Mouse (Mus musculus): Measurements from ENCODE around the gene Olfr1392. TPM values are rescaled to one million over a fixed set of nuclear protein-coding genes. Genes with fewer than 3 reads are reported as not detected.

The Olfr1392 gene
- polyA plus RNA-seq, 1 experiment from 2014 or later: not detected

- peaks cover 25% of the 10 kb centered on the region for H3K36me3 ChIP-seq
- H3K4me1 ChIP-seq: no peaks in the 10 kb centered on the region
- H3K27ac ChIP-seq: no peak overlapping the region
- ATAC-seq (ENCODE audit: low FRiP score, low read depth): no peak
- H3K9ac ChIP-seq: no peak overlapping the region
- H3K4me2 ChIP-seq (replicated peaks): no peak overlapping the region
- 90% methylated on average over 1 of the region's 1 CpGs for WGBS
- H3K9me3 ChIP-seq: no peaks in the 10 kb centered on the region
- no peaks in the 10 kb centered on the region for H3K27me3 ChIP-seq (replicated peaks)
- H3K4me3 ChIP-seq: no peak overlapping the region
Measured at GRCm38 (mm10) chr11:49259829-49260228, 25.3 kb upstream of the Olfr1392 start.

- Histone ChIP-seq H3K4me3 (no peak overlapping the region), H3K27me3 (replicated peaks) (no peaks in the 10 kb centered on the region), H3K9me3 (no peaks in the 10 kb centered on the region), H3K4me1 (no peaks in the 10 kb centered on the region), H3K36me3 (peaks cover 23% of the 10 kb centered on the region), H3K9ac (no peak overlapping the region), H3K27ac (no peak overlapping the region), H3K4me2 (replicated peaks) (no peak overlapping the region)
- no peak for ATAC-seq (ENCODE audit: low FRiP score, low read depth)
- WGBS: 95% methylated on average over 21 of the region's 21 CpGs
Measured at GRCm38 (mm10) chr11:49260598-49261312, 24.3 kb upstream of the Olfr1392 start.

- WGBS: 96% methylated on average over 14 of the region's 14 CpGs
- Histone ChIP-seq H3K4me3 (no peak overlapping the region), H3K4me2 (replicated peaks) (no peak overlapping the region), H3K4me1 (no peaks in the 10 kb centered on the region), H3K27ac (no peak overlapping the region), H3K27me3 (replicated peaks) (no peaks in the 10 kb centered on the region), H3K9me3 (no peaks in the 10 kb centered on the region), H3K9ac (no peak overlapping the region), H3K36me3 (peaks cover 23% of the 10 kb centered on the region)
- ATAC-seq (ENCODE audit: low FRiP score, low read depth): no peak
Measured at GRCm38 (mm10) chr11:49261313-49261855, 23.7 kb upstream of the Olfr1392 start.

GRCm38 (mm10) chr11:49262286-49262685, 22.8 kb upstream of the Olfr1392 start:
- no peak for ATAC-seq (ENCODE audit: low FRiP score, low read depth)

GRCm38 (mm10) chr11:49263149-49263548, 21.9 kb upstream of the Olfr1392 start:
- no peaks in the 10 kb centered on the region for H3K4me1 ChIP-seq
- peaks cover 23% of the 10 kb centered on the region for H3K36me3 ChIP-seq
- H3K27ac ChIP-seq: no peak overlapping the region
- ATAC-seq (ENCODE audit: low FRiP score, low read depth): no peak
- H3K4me3 ChIP-seq: no peak overlapping the region
- H3K9ac ChIP-seq: no peak overlapping the region
- H3K4me2 ChIP-seq (replicated peaks): no peak overlapping the region
- H3K27me3 ChIP-seq (replicated peaks): no peaks in the 10 kb centered on the region
- 97% methylated on average over 6 of the region's 6 CpGs for WGBS
- no peaks in the 10 kb centered on the region for H3K9me3 ChIP-seq

More at GRCm38 (mm10) chr11:49262286-49262685, 22.8 kb upstream of the Olfr1392 start:
- H3K9ac ChIP-seq: 0 out of 2 replicates have a peak overlapping the region, but pooled peaks have one; percentile 26
- peaks cover 23% of the 10 kb centered on the region for H3K36me3 ChIP-seq
- H3K4me2 ChIP-seq (replicated peaks): no peak overlapping the region
- H3K4me3 ChIP-seq: no peak overlapping the region
- no peak overlapping the region for H3K27ac ChIP-seq
- H3K9me3 ChIP-seq: no peaks in the 10 kb centered on the region
- 95% methylated on average over 5 of the region's 5 CpGs for WGBS
- no peaks in the 10 kb centered on the region for H3K4me1 ChIP-seq
- no peaks in the 10 kb centered on the region for H3K27me3 ChIP-seq (replicated peaks)

- Histone ChIP-seq H3K36me3 (peaks cover 23% of the 10 kb centered on the region), H3K4me1 (no peaks in the 10 kb centered on the region), H3K9ac (no peak overlapping the region), H3K27me3 (replicated peaks) (no peaks in the 10 kb centered on the region), H3K9me3 (no peaks in the 10 kb centered on the region), H3K27ac (no peak overlapping the region), H3K4me3 (no peak overlapping the region), H3K4me2 (replicated peaks) (no peak overlapping the region)
- ATAC-seq (ENCODE audit: low FRiP score, low read depth): no peak
- WGBS: 85% methylated on average over 7 of the region's 7 CpGs
Measured at GRCm38 (mm10) chr11:49264081-49264480, 21.0 kb upstream of the Olfr1392 start.

- H3K9me3 ChIP-seq: no peaks in the 10 kb centered on the region
- H3K9ac ChIP-seq: no peak overlapping the region
- no peaks in the 10 kb centered on the region for H3K27me3 ChIP-seq (replicated peaks)
- no peak overlapping the region for H3K27ac ChIP-seq
- no peak overlapping the region for H3K4me3 ChIP-seq
- peaks cover 23% of the 10 kb centered on the region for H3K36me3 ChIP-seq
- no peak for ATAC-seq (ENCODE audit: low FRiP score, low read depth)
- 85% methylated on average over 11 of the region's 11 CpGs for WGBS
- no peaks in the 10 kb centered on the region for H3K4me1 ChIP-seq
- no peak overlapping the region for H3K4me2 ChIP-seq (replicated peaks)
Measured at GRCm38 (mm10) chr11:49264622-49265021, 20.5 kb upstream of the Olfr1392 start.

GRCm38 (mm10) chr11:49265101-49265500, 20.0 kb upstream of the Olfr1392 start:
- WGBS: 85% methylated on average over 8 of the region's 8 CpGs

GRCm38 (mm10) chr11:49266671-49267070, 18.4 kb upstream of the Olfr1392 start:
- no peak overlapping the region for H3K9ac ChIP-seq
- no peak overlapping the region for H3K27ac ChIP-seq
- no peaks in the 10 kb centered on the region for H3K9me3 ChIP-seq
- 88% methylated on average over 6 of the region's 6 CpGs for WGBS
- no peaks in the 10 kb centered on the region for H3K4me1 ChIP-seq
- no peak overlapping the region for H3K4me2 ChIP-seq (replicated peaks)
- ATAC-seq (ENCODE audit: low FRiP score, low read depth): no peak
- peaks cover 8% of the 10 kb centered on the region for H3K36me3 ChIP-seq
- H3K4me3 ChIP-seq: no peak overlapping the region
- H3K27me3 ChIP-seq (replicated peaks): no peaks in the 10 kb centered on the region

More at GRCm38 (mm10) chr11:49265101-49265500, 20.0 kb upstream of the Olfr1392 start:
- H3K9me3 ChIP-seq: no peaks in the 10 kb centered on the region
- ATAC-seq (ENCODE audit: low FRiP score, low read depth): no peak
- H3K4me3 ChIP-seq: no peak overlapping the region
- no peak overlapping the region for H3K4me2 ChIP-seq (replicated peaks)
- peaks cover 23% of the 10 kb centered on the region for H3K36me3 ChIP-seq
- no peak overlapping the region for H3K27ac ChIP-seq
- no peaks in the 10 kb centered on the region for H3K27me3 ChIP-seq (replicated peaks)
- no peaks in the 10 kb centered on the region for H3K4me1 ChIP-seq
- no peak overlapping the region for H3K9ac ChIP-seq

- H3K27ac ChIP-seq: no peak overlapping the region
- H3K9me3 ChIP-seq: no peaks in the 10 kb centered on the region
- 0 out of 2 replicates have a peak, but pooled peaks cover 3% of the 10 kb centered on the region for H3K36me3 ChIP-seq
- ATAC-seq (ENCODE audit: low FRiP score, low read depth): no peak
- H3K4me2 ChIP-seq (replicated peaks): no peak overlapping the region
- no peaks in the 10 kb centered on the region for H3K4me1 ChIP-seq
- H3K4me3 ChIP-seq: no peak overlapping the region
- no peaks in the 10 kb centered on the region for H3K27me3 ChIP-seq (replicated peaks)
- WGBS: 87% methylated on average over 10 of the region's 10 CpGs
- H3K9ac ChIP-seq: no peak overlapping the region
Measured at GRCm38 (mm10) chr11:49267316-49267715, 17.8 kb upstream of the Olfr1392 start.

- H3K4me2 ChIP-seq (replicated peaks): no peak overlapping the region
- no peaks in the 10 kb centered on the region for H3K4me1 ChIP-seq
- ATAC-seq (ENCODE audit: low FRiP score, low read depth): no peak
- no peak overlapping the region for H3K27ac ChIP-seq
- no peaks in the 10 kb centered on the region for H3K36me3 ChIP-seq
- no peak overlapping the region for H3K4me3 ChIP-seq
- H3K9me3 ChIP-seq: no peaks in the 10 kb centered on the region
- H3K9ac ChIP-seq: no peak overlapping the region
- WGBS: 83% methylated on average over 15 of the region's 15 CpGs
- no peaks in the 10 kb centered on the region for H3K27me3 ChIP-seq (replicated peaks)
Measured at GRCm38 (mm10) chr11:49267970-49268579, 17.0 kb upstream of the Olfr1392 start.

GRCm38 (mm10) chr11:49269761-49270160, 15.3 kb upstream of the Olfr1392 start:
- Histone ChIP-seq H3K4me3 (no peak overlapping the region), H3K27ac (no peak overlapping the region), H3K4me1 (peaks cover 6% of the 10 kb centered on the region), H3K36me3 (no peaks in the 10 kb centered on the region), H3K9me3 (no peaks in the 10 kb centered on the region), H3K9ac (no peak overlapping the region), H3K4me2 (replicated peaks) (no peak overlapping the region), H3K27me3 (replicated peaks) (no peaks in the 10 kb centered on the region)
- no peak for ATAC-seq (ENCODE audit: low FRiP score, low read depth)
- 94% methylated on average over 9 of the region's 9 CpGs for WGBS

Data from neural tube, embryonic 12.5 days (tissue).